Mouse (Mus musculus): ENCODE data around the gene Cygb.

The Cygb gene

DNA sequence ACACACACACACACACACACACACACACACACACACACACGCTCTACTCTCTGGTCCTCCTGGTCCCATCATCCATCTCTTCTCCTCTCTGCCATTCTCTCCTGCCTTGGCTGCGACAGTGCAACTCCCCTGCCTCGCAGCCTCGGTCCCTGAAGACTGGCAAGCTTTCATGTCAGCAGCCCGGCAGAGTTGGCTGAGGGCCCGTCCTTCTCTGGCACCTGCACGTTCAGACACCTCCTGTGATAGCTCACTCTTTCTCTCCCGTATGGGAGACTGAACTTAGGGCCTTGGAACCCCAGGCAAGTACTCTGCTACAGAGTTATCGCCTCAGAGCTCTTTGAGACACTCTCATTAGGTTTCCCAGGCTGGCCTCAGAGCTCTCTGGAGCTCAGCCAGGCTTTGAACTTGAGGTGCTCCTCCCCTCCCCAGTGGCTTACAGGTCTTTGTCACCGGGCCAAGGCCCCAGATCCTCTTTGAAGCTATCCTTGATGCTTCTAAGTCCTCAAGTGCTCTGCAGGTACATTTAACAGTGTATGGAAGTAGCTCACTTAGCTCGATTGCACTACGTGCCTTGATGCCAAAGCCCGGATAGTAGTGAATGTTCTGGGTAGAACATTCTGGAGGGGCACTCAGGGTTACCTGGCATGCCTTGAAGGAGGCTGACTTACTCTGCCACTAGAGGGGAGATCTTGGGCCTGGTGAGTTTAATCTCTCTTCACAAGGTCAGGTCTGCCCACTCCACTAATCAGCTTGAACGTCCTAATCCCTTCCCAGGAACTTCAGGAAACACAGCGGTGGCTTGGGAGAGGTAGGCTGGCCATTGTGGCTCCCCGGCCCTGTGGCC, 2.5 kb upstream of the Cygb start:
- no peak for DNase-seq (ENCODE audit: low spot score)

GRCm38 (mm10) chr11:116653709-116654221, 348 bp downstream of the Cygb start:
- DNase-seq (ENCODE audit: low spot score), result no peak

DNA sequence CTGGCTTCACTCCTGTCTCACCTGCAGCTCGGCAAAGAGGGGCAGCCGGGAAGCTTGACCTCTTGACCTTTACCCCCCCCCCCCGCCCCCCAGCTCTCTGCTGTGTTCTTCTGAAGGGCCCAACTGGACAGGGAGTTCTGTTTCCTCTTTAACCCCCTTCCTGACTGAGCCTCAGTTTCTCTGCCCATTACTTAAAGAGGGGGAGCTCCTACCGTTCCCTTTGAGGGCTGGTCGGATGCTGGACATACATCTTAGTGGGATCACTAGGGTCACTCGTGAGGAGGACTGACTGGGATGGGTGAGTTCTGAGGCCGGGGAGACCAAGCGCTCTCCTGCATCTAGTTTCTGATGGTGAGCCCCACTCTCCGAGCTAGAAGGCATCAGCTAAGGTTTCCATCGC, 879 bp downstream of the Cygb start, which contains the start of gene Prcd:
Gene Prcd (plus strand): TSS at position 301 of the 400 bp plus-strand sequence.
- DNase-seq (ENCODE audit: low spot score), result no peak

DNA sequence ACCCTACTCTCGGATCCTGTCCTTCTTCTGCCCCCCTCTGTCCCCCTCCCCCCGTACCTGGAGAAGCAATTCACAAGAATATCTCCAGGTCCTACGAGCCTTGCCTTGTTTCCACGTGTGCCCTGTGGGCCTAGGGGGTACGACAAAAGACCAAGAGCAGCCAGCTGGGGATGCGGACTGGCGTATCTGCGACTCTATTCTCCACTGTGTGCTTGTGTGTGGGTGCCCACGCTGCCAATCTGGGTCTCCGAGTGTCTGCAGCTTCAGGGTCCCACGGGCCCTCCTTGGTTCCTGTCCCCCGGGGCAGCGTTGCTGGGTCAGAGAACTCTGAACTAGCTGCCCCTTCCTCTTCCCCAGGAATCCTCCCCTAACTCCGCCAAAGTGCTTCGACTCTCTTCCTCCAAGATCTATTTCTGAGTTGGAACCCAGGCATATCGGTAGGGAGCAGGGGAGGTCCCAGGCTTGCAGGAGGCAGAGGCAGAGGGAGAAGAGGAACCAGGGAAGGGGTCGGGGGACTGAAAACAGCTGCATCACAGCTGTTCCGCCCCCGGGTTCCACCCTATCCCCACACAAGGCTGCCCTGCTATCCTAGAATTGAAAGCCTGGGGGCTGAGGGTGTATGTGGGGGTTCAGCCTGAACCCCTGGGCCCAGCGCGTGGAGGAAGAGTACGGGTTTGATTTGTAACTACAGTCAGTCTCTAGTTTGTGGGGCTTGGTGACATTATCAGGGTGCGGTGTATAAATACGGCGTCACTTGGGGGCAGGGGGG, 1.6 kb downstream of the Cygb start:
- DNase-seq (ENCODE audit: low spot score), result no peak

DNA sequence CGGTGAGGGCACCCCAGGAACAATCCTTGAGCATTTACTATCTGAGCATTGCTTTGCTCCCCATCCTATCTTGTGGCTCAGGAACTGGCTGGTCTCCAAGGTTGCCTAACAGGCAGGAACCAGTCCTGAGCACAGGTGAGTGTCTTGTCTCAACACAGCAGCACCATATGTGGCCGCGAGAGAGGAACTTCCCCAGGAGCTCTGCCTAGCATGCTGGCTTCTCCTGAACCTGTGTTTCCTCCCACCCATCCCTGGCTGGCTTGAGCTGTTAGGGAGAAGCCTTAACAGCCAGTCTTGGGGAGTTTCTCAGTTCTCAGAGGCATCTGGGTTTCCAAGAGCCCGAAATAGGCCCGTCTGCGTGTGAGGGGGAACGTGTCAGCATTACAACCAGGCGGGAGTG, 2.8 kb downstream of the Cygb start:
- no peak for DNase-seq (ENCODE audit: low spot score)

- no peak for DNase-seq (ENCODE audit: low spot score)
Observed at GRCm38 (mm10) chr11:116650811-116651210, 3.3 kb downstream of the Cygb start.

DNA sequence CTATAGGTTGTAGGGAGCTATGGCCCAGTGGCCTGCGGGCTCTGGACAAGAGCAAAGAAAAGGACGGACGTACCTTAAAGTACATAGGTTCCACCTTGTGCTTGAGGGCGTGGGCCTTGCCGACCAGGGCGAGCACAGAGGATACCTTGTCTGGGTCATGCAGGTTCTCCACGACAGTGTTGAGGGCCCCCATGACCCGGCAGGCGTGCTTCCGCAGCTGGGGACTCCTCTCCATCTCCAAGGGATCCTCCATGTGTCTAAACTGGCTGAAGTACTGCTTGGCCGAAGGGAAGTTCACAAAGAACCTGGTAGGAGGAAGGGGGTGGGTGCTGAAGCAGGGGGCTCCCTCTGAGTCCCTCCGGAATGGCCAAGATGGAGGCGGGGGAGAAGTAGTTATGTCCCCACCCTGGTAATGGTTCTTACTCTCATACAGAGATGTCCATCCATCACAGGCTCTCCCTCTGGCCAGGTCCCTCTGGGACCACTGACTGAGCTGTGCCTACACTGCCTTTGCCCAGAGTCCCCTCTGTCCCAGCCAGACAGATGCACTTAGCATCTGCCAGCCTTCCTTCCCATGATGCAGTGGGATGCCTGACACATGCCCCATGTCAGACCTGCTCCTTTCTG, 4.3 kb downstream of the Cygb start:
- DNase-seq (ENCODE audit: low spot score), result no peak

DNA sequence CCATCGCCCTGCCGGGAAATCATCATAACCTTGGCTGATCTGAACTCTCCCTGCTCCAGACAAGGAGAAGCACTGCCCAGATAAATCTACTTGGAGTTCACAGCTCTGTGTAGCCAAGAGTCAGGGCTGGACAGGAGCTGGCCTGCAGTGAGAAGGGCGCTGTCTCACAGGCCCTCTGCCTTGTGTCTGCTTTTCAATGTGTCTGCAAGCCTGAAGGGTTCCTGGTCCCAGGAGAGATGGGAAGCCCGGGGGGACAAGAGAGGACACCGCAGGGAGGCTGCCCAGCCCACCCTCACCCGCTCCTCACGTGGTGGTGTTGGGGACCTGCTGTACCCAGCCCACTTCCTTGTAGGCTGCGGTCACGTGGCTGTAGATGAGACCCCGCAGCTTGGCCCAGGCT, 5.1 kb downstream of the Cygb start:
- DNase-seq (ENCODE audit: low spot score), result no peak

GRCm38 (mm10) chr11:116648213-116648921, 5.7 kb downstream of the Cygb start:
- no peak for DNase-seq (ENCODE audit: low spot score)

DNA sequence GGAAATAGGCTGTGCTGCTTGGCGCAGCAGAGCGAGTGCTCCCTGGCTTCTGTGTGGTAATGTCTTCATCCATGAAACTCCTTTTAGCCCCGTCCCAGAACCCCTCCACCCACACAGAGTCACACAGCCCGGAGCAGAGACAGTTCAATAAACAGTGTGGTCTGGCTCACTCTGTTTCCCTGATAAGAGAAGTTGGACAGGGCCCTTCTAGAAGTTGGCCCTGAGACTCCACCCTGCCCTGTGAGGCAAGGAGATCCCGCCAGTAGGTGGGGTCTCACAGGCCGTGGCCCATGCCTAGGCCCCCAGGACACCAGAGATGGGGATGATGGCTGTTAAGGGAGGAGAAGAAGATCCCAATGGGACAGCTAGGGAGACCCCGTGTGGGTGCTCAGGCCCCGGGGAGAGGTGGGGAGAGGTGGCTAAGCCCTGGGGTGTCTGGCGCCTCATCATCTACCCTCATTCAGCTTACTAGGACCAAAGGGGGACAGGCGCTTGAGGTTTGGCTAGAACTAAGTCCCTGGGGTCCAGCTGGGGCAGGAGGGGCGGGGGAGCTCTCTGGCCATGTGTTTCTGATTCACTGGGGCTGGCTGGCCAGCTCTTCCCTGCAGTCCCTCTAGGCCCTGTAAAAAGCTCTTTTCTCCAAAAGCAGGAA, 6.6 kb downstream of the Cygb start:
- no peak for DNase-seq (ENCODE audit: low spot score)

GRCm38 (mm10) chr11:116646771-116647170, 7.3 kb downstream of the Cygb start:
- DNase-seq (ENCODE audit: low spot score), result no peak

GRCm38 (mm10) chr11:116646136-116646535, 8.0 kb downstream of the Cygb start:
- no peak for DNase-seq (ENCODE audit: low spot score)

- no peak for DNase-seq (ENCODE audit: low spot score)
Observed at GRCm38 (mm10) chr11:116645446-116646110, 8.5 kb downstream of the Cygb start.

GRCm38 (mm10) chr11:116644225-116645112, 9.6 kb downstream of the Cygb start:
- no peak for DNase-seq (ENCODE audit: low spot score)

- no peak for DNase-seq (ENCODE audit: low spot score)
Observed at GRCm38 (mm10) chr11:116643579-116644224, 10.4 kb downstream of the Cygb start.

GRCm38 (mm10) chr11:116642681-116643578, 11.2 kb downstream of the Cygb start:
- DNase-seq (ENCODE audit: low spot score), result peak; percentile 76

- DNase-seq (ENCODE audit: low spot score), result no peak
Observed at GRCm38 (mm10) chr11:116641731-116642130, 12.4 kb downstream of the Cygb start.

GRCm38 (mm10) chr11:116641168-116641567, 12.9 kb downstream of the Cygb start:
- DNase-seq (ENCODE audit: low spot score), result no peak
